Mouse (Mus musculus): Measurements from ENCODE around the gene Nepn.

Gene Nepn

GRCm38 (mm10) chr10:52405160-52405559 is 16.4 kb downstream of the Nepn start:
- no peak for DNase-seq (ENCODE audit: low spot score)

GRCm38 (mm10) chr10:52407526-52407925 is 18.8 kb downstream of the Nepn start:
- no peak for DNase-seq (ENCODE audit: low spot score)

GRCm38 (mm10) chr10:52415020-52415419 is 26.2 kb downstream of the Nepn start:
- DNase-seq (ENCODE audit: low spot score) = no peak

GRCm38 (mm10) chr10:52416458-52416857 is 27.7 kb downstream of the Nepn start:
- DNase-seq (ENCODE audit: low spot score) = no peak

- peak; percentile 97 for DNase-seq (ENCODE audit: low spot score)
Measured at GRCm38 (mm10) chr10:52417299-52417997, 28.7 kb downstream of the Nepn start, which contains the start of gene Nus1. Nus1 (plus strand) TSS chr10:52417547.

GRCm38 (mm10) chr10:52417998-52418860 is 29.5 kb downstream of the Nepn start:
- DNase-seq (ENCODE audit: low spot score) = no peak

GRCm38 (mm10) chr10:52418931-52419330 is 30.2 kb downstream of the Nepn start:
- no peak for DNase-seq (ENCODE audit: low spot score)

- DNase-seq (ENCODE audit: low spot score) = no peak
Measured at GRCm38 (mm10) chr10:52419402-52419801, 30.6 kb downstream of the Nepn start.

GRCm38 (mm10) chr10:52420526-52420925 is 31.8 kb downstream of the Nepn start:
- DNase-seq (ENCODE audit: low spot score) = no peak

- no peak for DNase-seq (ENCODE audit: low spot score)
Measured at GRCm38 (mm10) chr10:52421716-52422115, 32.9 kb downstream of the Nepn start.

GRCm38 (mm10) chr10:52423097-52423496 is 34.3 kb downstream of the Nepn start:
- no peak for DNase-seq (ENCODE audit: low spot score)

GRCm38 (mm10) chr10:52426314-52426980 is 37.7 kb downstream of the Nepn start:
- no peak for DNase-seq (ENCODE audit: low spot score)

- no peak for DNase-seq (ENCODE audit: low spot score)
Measured at GRCm38 (mm10) chr10:52427634-52428415, 39.1 kb downstream of the Nepn start.

GRCm38 (mm10) chr10:52430953-52431352 is 42.2 kb downstream of the Nepn start:
- no peak for DNase-seq (ENCODE audit: low spot score)

GRCm38 (mm10) chr10:52434836-52435235 is 46.1 kb downstream of the Nepn start:
- DNase-seq (ENCODE audit: low spot score) = no peak

Data from testis, postnatal 14 days (tissue).